Mouse (Mus musculus): ENCODE data around the gene Tex12.

The Tex12 gene

GRCm38 (mm10) chr9:50554241-50555093 is 6.7 kb downstream of the Tex12 start, which contains the start of gene Il18:
Gene Il18, plus strand, starts transcription at chr9:50554827.
- DNase-seq: peak; percentile 14

- DNase-seq: no peak
Measured at GRCm38 (mm10) chr9:50553547-50553946, 7.6 kb downstream of the Tex12 start.

GRCm38 (mm10) chr9:50552206-50552605 is 8.9 kb downstream of the Tex12 start:
- DNase-seq: no peak

GRCm38 (mm10) chr9:50548936-50549335 is 12.2 kb downstream of the Tex12 start:
- no peak for DNase-seq

GRCm38 (mm10) chr9:50547859-50548478 is 13.2 kb downstream of the Tex12 start:
- no peak for DNase-seq

GRCm38 (mm10) chr9:50542401-50542800 is 18.7 kb downstream of the Tex12 start:
- DNase-seq: no peak

- no peak for DNase-seq
Measured at GRCm38 (mm10) chr9:50540170-50540569, 21.0 kb downstream of the Tex12 start.

GRCm38 (mm10) chr9:50537295-50537694 is 23.8 kb downstream of the Tex12 start:
- DNase-seq: no peak

GRCm38 (mm10) chr9:50536603-50537135 is 24.5 kb downstream of the Tex12 start:
- no peak for DNase-seq

GRCm38 (mm10) chr9:50535930-50536329 is 25.2 kb downstream of the Tex12 start:
- no peak for DNase-seq

- no peak for DNase-seq
Measured at GRCm38 (mm10) chr9:50533791-50534190, 27.3 kb downstream of the Tex12 start.

- DNase-seq: no peak
Measured at GRCm38 (mm10) chr9:50533328-50533727, 27.8 kb downstream of the Tex12 start.

- DNase-seq: no peak
Measured at GRCm38 (mm10) chr9:50530890-50531289, 30.2 kb downstream of the Tex12 start.

- peak; percentile 96 for DNase-seq
Measured at GRCm38 (mm10) chr9:50528293-50528892, 32.7 kb downstream of the Tex12 start, which contains the start of gene Pts. Gene Pts, minus strand, starts transcription at chr9:50528724.

- no peak for DNase-seq
Measured at GRCm38 (mm10) chr9:50527860-50528259, 33.3 kb downstream of the Tex12 start.

- no peak for DNase-seq
Measured at GRCm38 (mm10) chr9:50525585-50525984, 35.5 kb downstream of the Tex12 start.

GRCm38 (mm10) chr9:50524936-50525335 is 36.2 kb downstream of the Tex12 start:
- no peak for DNase-seq

GRCm38 (mm10) chr9:50522574-50522973 is 38.6 kb downstream of the Tex12 start:
- no peak for DNase-seq

- no peak for DNase-seq
Measured at GRCm38 (mm10) chr9:50521562-50521961, 39.6 kb downstream of the Tex12 start.

GRCm38 (mm10) chr9:50520748-50521147 is 40.4 kb downstream of the Tex12 start:
- DNase-seq: no peak

- no peak for DNase-seq
Measured at GRCm38 (mm10) chr9:50518781-50519180, 42.3 kb downstream of the Tex12 start.

GRCm38 (mm10) chr9:50515462-50515861 is 45.7 kb downstream of the Tex12 start:
- DNase-seq: no peak

- no peak for DNase-seq
Measured at GRCm38 (mm10) chr9:50507570-50507969, 53.6 kb downstream of the Tex12 start.
